Mouse (Mus musculus): ENCODE measurements around the gene Vmn2r95.

DNA sequence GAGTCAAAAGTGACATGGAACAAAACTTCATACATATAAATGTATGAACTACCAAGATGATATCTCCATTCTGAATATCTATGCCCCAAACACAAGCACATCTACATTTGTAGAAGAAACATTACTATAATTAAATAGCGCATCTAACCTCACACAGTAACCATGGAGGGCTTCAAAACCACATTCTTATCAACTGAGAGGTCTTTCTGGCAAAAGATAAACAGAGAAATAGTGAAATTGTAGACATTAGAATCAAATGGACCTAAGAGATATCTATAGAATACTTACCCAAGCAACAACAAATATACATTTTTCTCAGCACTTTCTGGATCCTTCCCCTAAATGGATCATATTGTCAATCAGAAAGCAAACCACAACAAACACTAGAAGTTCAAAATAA, 56.0 kb downstream of the Vmn2r95 start:
- TF ChIP-seq CTCF (IDR thresholded peaks at IDR 0.05) = no peak
- no peak for TF ChIP-seq EP300 (IDR thresholded peaks at IDR 0.05)

Data from lung, postnatal 0 days (tissue).